Mouse (Mus musculus): ENCODE results near the gene Hpse2. TPM values are rescaled to one million over a fixed set of nuclear protein-coding genes. Genes with fewer than 3 reads are reported as not detected.

Hpse2 gene
- polyA plus RNA-seq, 1 experiment = not detected

DNA sequence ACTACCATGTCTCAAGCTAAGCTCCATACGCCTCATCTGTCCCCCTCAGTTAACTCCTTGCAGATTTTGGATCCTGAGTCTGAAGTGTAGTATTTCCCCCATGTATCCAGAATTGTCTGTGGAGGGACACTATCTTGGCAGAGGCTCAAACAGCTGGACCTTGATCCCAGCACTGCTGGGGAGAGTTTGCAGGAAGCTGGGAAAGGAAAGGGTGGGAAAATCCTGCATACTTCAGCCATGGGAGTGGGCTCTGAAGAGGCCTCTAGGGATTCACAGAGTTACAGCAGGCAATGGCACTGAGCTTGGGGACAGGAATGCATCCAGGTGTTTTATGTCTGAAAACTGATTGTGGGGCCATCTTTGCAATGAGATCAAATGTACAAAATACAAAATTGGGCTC lies 450.6 kb downstream of the Hpse2 start:
- Histone ChIP-seq H3K36me3 (ENCODE audit: control insufficient read depth, insufficient read depth, low read length, poor library complexity, severe bottlenecking) (no peaks in the 10 kb centered on the region), H3K27ac (ENCODE audit: insufficient read depth, low read length) (no peak overlapping the region), H3K27me3 (ENCODE audit: control insufficient read depth, insufficient read depth, low read length, poor library complexity, severe bottlenecking) (no peaks in the 10 kb centered on the region), H3K9ac (ENCODE audit: low read depth, poor library complexity, severe bottlenecking) (no peak overlapping the region), H3K4me1 (ENCODE audit: control insufficient read depth, insufficient read depth, low read length) (no peaks in the 10 kb centered on the region), H3K9me3 (replicated peaks; ENCODE audit: control insufficient read depth, insufficient read depth, low read length, poor library complexity, severe bottlenecking) (no peaks in the 10 kb centered on the region; the same call in 1 of the 2 replicates), H3K4me3 (ENCODE audit: low read depth, low read length) (no peak overlapping the region)
- TF ChIP-seq EP300 (IDR thresholded peaks at IDR 0.05; ENCODE audit: insufficient read depth, low read depth, low read length) = no peak
- TF ChIP-seq POLR2A (IDR thresholded peaks at IDR 0.05; ENCODE audit: insufficient read depth, low read length) = no peak
- no peak for TF ChIP-seq CTCF (IDR thresholded peaks at IDR 0.05; ENCODE audit: low read depth, low read length)

- Histone ChIP-seq H3K36me3 (ENCODE audit: control insufficient read depth, insufficient read depth, low read length, poor library complexity, severe bottlenecking) (no peaks in the 10 kb centered on the region), H3K4me3 (ENCODE audit: low read depth, low read length) (no peak overlapping the region)
Observed at GRCm38 (mm10) chr19:42936661-42937193, 451.4 kb downstream of the Hpse2 start.

GRCm38 (mm10) chr19:42929702-42930101 lies 458.5 kb downstream of the Hpse2 start:
- Histone ChIP-seq H3K36me3 (ENCODE audit: control insufficient read depth, insufficient read depth, low read length, poor library complexity, severe bottlenecking) (no peaks in the 10 kb centered on the region), H3K27ac (ENCODE audit: insufficient read depth, low read length) (no peak overlapping the region), H3K9ac (ENCODE audit: low read depth, poor library complexity, severe bottlenecking) (no peak overlapping the region), H3K4me1 (ENCODE audit: control insufficient read depth, insufficient read depth, low read length) (no peaks in the 10 kb centered on the region), H3K9me3 (replicated peaks; ENCODE audit: control insufficient read depth, insufficient read depth, low read length, poor library complexity, severe bottlenecking) (no peaks in the 10 kb centered on the region), H3K27me3 (ENCODE audit: control insufficient read depth, insufficient read depth, low read length, poor library complexity, severe bottlenecking) (no peaks in the 10 kb centered on the region), H3K4me3 (ENCODE audit: low read depth, low read length) (no peak overlapping the region)
- TF ChIP-seq EP300 (IDR thresholded peaks at IDR 0.05; ENCODE audit: insufficient read depth, low read depth, low read length) (no peak), POLR2A (IDR thresholded peaks at IDR 0.05; ENCODE audit: insufficient read depth, low read length) (no peak), CTCF (IDR thresholded peaks at IDR 0.05; ENCODE audit: low read depth, low read length) (no peak)

More at GRCm38 (mm10) chr19:42936661-42937193, 451.4 kb downstream of the Hpse2 start:
- H3K9me3 ChIP-seq (replicated peaks; ENCODE audit: control insufficient read depth, insufficient read depth, low read length, poor library complexity, severe bottlenecking) = no peaks in the 10 kb centered on the region; the same call in 1 of the 2 replicates
- H3K4me1 ChIP-seq (ENCODE audit: control insufficient read depth, insufficient read depth, low read length) = no peaks in the 10 kb centered on the region
- no peaks in the 10 kb centered on the region for H3K27me3 ChIP-seq (ENCODE audit: control insufficient read depth, insufficient read depth, low read length, poor library complexity, severe bottlenecking)
- no peak for TF ChIP-seq POLR2A (IDR thresholded peaks at IDR 0.05; ENCODE audit: insufficient read depth, low read length)
- no peak for TF ChIP-seq CTCF (IDR thresholded peaks at IDR 0.05; ENCODE audit: low read depth, low read length)
- no peak for TF ChIP-seq EP300 (IDR thresholded peaks at IDR 0.05; ENCODE audit: insufficient read depth, low read depth, low read length)
- no peak overlapping the region for H3K9ac ChIP-seq (ENCODE audit: low read depth, poor library complexity, severe bottlenecking)
- no peak overlapping the region for H3K27ac ChIP-seq (ENCODE audit: insufficient read depth, low read length)

GRCm38 (mm10) chr19:42928271-42928670 lies 459.9 kb downstream of the Hpse2 start:
- Histone ChIP-seq H3K9ac (ENCODE audit: low read depth, poor library complexity, severe bottlenecking) (no peak overlapping the region), H3K27me3 (ENCODE audit: control insufficient read depth, insufficient read depth, low read length, poor library complexity, severe bottlenecking) (no peaks in the 10 kb centered on the region), H3K27ac (ENCODE audit: insufficient read depth, low read length) (no peak overlapping the region), H3K4me1 (ENCODE audit: control insufficient read depth, insufficient read depth, low read length) (no peaks in the 10 kb centered on the region), H3K36me3 (ENCODE audit: control insufficient read depth, insufficient read depth, low read length, poor library complexity, severe bottlenecking) (no peaks in the 10 kb centered on the region), H3K9me3 (replicated peaks; ENCODE audit: control insufficient read depth, insufficient read depth, low read length, poor library complexity, severe bottlenecking) (no peaks in the 10 kb centered on the region), H3K4me3 (ENCODE audit: low read depth, low read length) (no peak overlapping the region)
- TF ChIP-seq EP300 (IDR thresholded peaks at IDR 0.05; ENCODE audit: insufficient read depth, low read depth, low read length) (no peak), POLR2A (IDR thresholded peaks at IDR 0.05; ENCODE audit: insufficient read depth, low read length) (no peak), CTCF (IDR thresholded peaks at IDR 0.05; ENCODE audit: low read depth, low read length) (no peak)

- Histone ChIP-seq H3K27ac (ENCODE audit: insufficient read depth, low read length) (no peak overlapping the region), H3K36me3 (ENCODE audit: control insufficient read depth, insufficient read depth, low read length, poor library complexity, severe bottlenecking) (no peaks in the 10 kb centered on the region), H3K4me3 (ENCODE audit: low read depth, low read length) (no peak overlapping the region), H3K4me1 (ENCODE audit: control insufficient read depth, insufficient read depth, low read length) (no peaks in the 10 kb centered on the region), H3K9ac (ENCODE audit: low read depth, poor library complexity, severe bottlenecking) (no peak overlapping the region), H3K27me3 (ENCODE audit: control insufficient read depth, insufficient read depth, low read length, poor library complexity, severe bottlenecking) (no peaks in the 10 kb centered on the region), H3K9me3 (replicated peaks; ENCODE audit: control insufficient read depth, insufficient read depth, low read length, poor library complexity, severe bottlenecking) (no peaks in the 10 kb centered on the region)
- TF ChIP-seq EP300 (IDR thresholded peaks at IDR 0.05; ENCODE audit: insufficient read depth, low read depth, low read length) (no peak), POLR2A (IDR thresholded peaks at IDR 0.05; ENCODE audit: insufficient read depth, low read length) (no peak), CTCF (IDR thresholded peaks at IDR 0.05; ENCODE audit: low read depth, low read length) (no peak)
Observed at GRCm38 (mm10) chr19:42922610-42923009, 465.5 kb downstream of the Hpse2 start.

DNA sequence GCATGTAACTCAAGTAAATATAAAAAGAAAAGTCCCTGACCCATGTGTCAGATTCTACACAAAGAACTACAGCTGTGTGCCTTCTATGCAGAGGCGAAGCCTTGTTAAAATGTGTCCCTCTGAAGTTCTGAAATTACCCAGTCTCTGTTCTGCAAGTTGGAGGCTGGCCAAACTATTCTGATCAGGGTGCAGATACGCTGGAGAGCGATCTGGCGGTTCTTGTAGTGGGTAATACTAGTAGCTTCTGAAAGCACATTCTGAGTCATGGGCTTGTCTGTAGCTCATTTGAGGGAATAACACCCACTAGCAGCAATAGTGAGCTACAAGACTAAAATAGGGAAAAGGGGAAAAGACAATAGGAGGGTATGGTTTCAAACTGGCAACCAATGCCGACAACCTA lies 474.5 kb downstream of the Hpse2 start:
- Histone ChIP-seq H3K27ac (ENCODE audit: insufficient read depth, low read length) (no peak overlapping the region), H3K4me1 (ENCODE audit: control insufficient read depth, insufficient read depth, low read length) (no peaks in the 10 kb centered on the region), H3K9ac (ENCODE audit: low read depth, poor library complexity, severe bottlenecking) (no peak overlapping the region), H3K36me3 (ENCODE audit: control insufficient read depth, insufficient read depth, low read length, poor library complexity, severe bottlenecking) (no peaks in the 10 kb centered on the region), H3K27me3 (ENCODE audit: control insufficient read depth, insufficient read depth, low read length, poor library complexity, severe bottlenecking) (no peaks in the 10 kb centered on the region), H3K4me3 (ENCODE audit: low read depth, low read length) (no peak overlapping the region), H3K9me3 (replicated peaks; ENCODE audit: control insufficient read depth, insufficient read depth, low read length, poor library complexity, severe bottlenecking) (no peaks in the 10 kb centered on the region)
- TF ChIP-seq POLR2A (IDR thresholded peaks at IDR 0.05; ENCODE audit: insufficient read depth, low read length) = no peak
